Comparison of ENCODE assay signal across 8 mouse cellular contexts in the genomic region with DNA sequence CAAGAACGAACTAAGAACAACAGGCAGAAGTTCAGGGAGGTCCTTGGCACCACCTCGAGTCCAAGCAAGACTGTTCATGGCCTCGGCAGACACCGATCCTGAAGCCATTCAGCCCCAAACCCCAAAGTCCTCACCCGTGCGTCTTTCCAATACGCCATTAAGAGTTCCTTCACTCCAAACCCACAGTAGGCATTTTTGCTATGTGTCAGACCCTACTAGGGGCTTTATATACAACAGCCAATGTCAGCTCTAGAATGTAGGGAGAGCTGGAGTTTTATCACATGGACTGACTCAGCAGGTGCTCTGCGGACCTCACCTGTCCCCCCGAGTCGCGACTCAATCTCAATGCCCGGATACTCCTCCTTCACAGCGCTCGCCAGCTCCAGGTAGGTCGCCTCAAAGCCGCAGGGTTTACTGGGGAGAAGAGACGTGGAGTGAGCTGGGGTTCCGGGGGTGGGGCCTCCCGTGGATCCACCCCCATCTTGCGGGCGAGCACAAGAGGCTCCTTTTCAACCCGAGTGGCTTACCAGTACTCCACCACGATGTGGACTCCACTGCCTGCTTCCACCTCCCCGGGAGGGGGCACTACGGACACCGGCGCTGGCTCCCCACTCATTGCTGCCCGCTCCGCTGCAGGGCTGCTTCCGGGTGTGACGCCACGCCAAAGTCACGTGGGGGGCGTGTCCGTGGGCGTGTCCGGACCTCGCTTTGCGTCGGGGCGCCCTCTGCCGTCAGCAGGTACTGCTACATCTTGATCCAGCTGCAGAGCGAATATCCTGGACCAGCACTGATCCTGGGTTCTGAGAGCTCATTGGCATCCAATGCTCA. TPM values are rescaled to one million over a fixed set of nuclear protein-coding genes. Genes with fewer than 3 reads are reported as not detected.
A peak's percentile ranks its signal among the peaks of the same experiment; 100 is the strongest.
DNase-seq lines count a peak whose midpoint lies in the region; ATAC-seq lines count a peak whose summit lies in the region.

Mien1 (minus strand) TSS at position 661 of the 828 bp plus-strand sequence.

- H3K4me3 ChIP-seq in brown adipose tissue, adult 24 weeks (ENCODE audit: insufficient read depth, low read depth, low read length), result peak within 1 kb of the TSS; percentile 81
- H3K4me3 ChIP-seq in heart, embryonic 14.5 days (ENCODE audit: control insufficient read depth in 1 of 2, insufficient read depth in 1 of 2, low read depth in 1 of 2, low read length in 2 of 2), result peak within 1 kb of the TSS; percentile 73 to 84
- peak within 1 kb of the TSS; percentile 78 for H3K4me3 ChIP-seq in liver, embryonic 13.5 days (replicated peaks)
- peak within 1 kb of the TSS; percentile 79 for H3K4me3 ChIP-seq in stomach, embryonic 16.5 days (replicated peaks; ENCODE audit: low read length)

- ATAC-seq in heart, embryonic 14.5 days (ENCODE audit: insufficient number of reproducible peaks, insufficient read depth, low FRiP score, low read depth), result peak; percentile 85
- ATAC-seq in liver, embryonic 13.5 days (ENCODE audit: low read depth), result peak; percentile 83
- ATAC-seq in stomach, embryonic 16.5 days (ENCODE audit: insufficient read depth, low FRiP score), result peak; percentile 93

- no peaks in the 10 kb centered on the region for H3K27me3 ChIP-seq in heart, embryonic 14.5 days (ENCODE audit: control insufficient read depth, insufficient read depth, low read length)
- no peaks in the 10 kb centered on the region for H3K27me3 ChIP-seq in liver, embryonic 13.5 days
- H3K27me3 ChIP-seq in stomach, embryonic 16.5 days (ENCODE audit: control insufficient read depth, insufficient read depth, low read length), result no peaks in the 10 kb centered on the region

- no peaks in the 10 kb centered on the region for H3K9me3 ChIP-seq in heart, embryonic 14.5 days (ENCODE audit: control insufficient read depth, low read length)
- no peaks in the 10 kb centered on the region for H3K9me3 ChIP-seq in liver, embryonic 13.5 days (replicated peaks)
- no peaks in the 10 kb centered on the region; the same call in 1 of the 2 replicates for H3K9me3 ChIP-seq in stomach, embryonic 16.5 days (replicated peaks; ENCODE audit: control insufficient read depth, low read length)

- peaks cover 4% of the 10 kb centered on the region; the same call in 1 of the 2 replicates for H3K4me1 ChIP-seq in brown adipose tissue, adult 24 weeks (ENCODE audit: control insufficient read depth, insufficient read depth, insufficient read length, low read length)
- H3K4me1 ChIP-seq in heart, embryonic 14.5 days (ENCODE audit: control insufficient read depth in 2 of 2, insufficient read depth in 2 of 2, low read length in 2 of 2), result peaks cover 0 to 7% of the 10 kb centered on the region in 2 experiments; a peak in 1 of 4 replicates
- peaks cover 15% of the 10 kb centered on the region for H3K4me1 ChIP-seq in liver, embryonic 13.5 days (replicated peaks)
- H3K4me1 ChIP-seq in stomach, embryonic 16.5 days (ENCODE audit: control insufficient read depth, insufficient read depth, low read length), result no peaks in the 10 kb centered on the region; the same call in 1 of the 2 replicates

- WGBS in heart, embryonic 14.5 days, result 2% methylated on average over 43 of the region's 43 CpGs
- WGBS in liver, embryonic 13.5 days (ENCODE audit: insufficient replicate concordance), result 2% methylated on average over 43 of the region's 43 CpGs
- WGBS in stomach, embryonic 16.5 days, result 2% methylated on average over 43 of the region's 43 CpGs

- peak within 1 kb of the TSS; percentile 90 for H3K4me2 ChIP-seq in heart, embryonic 14.5 days (ENCODE audit: low read length)
- H3K4me2 ChIP-seq in liver, embryonic 13.5 days, result peak within 1 kb of the TSS; percentile 88
- peak within 1 kb of the TSS; percentile 92 for H3K4me2 ChIP-seq in stomach, embryonic 16.5 days (ENCODE audit: low read depth, low read length)

- DNase-seq in CD4-positive, CD25-positive, alpha-beta regulatory T cell, adult 2 months (ENCODE audit: low read depth, low spot score), result peak; percentile 98
- peak; percentile 83 for DNase-seq in fibroblast of lung, adult 2 months (ENCODE audit: low read depth)
- peak; percentile 97 for DNase-seq in kidney, postnatal 14 days
- DNase-seq in liver, embryonic 13.5 days, result peak; percentile 89
- peak; percentile 99 for DNase-seq in neural tube, embryonic 10.5 days (ENCODE audit: extremely low spot score, low spot score)

- peak within 1 kb of the TSS; percentile 80 for H3K9ac ChIP-seq in heart, embryonic 14.5 days (ENCODE audit: low read length)
- peak within 1 kb of the TSS; percentile 69 for H3K9ac ChIP-seq in liver, embryonic 13.5 days
- H3K9ac ChIP-seq in stomach, embryonic 16.5 days (ENCODE audit: low read length), result peak within 1 kb of the TSS; percentile 79

- 0 out of 2 replicates have a peak within 1 kb of the TSS, but pooled peaks have one; percentile 36 for H3K27ac ChIP-seq in brown adipose tissue, adult 24 weeks (replicated peaks; ENCODE audit: low read depth, low read length)
- H3K27ac ChIP-seq in heart, embryonic 14.5 days (replicated peaks in 1 of 2; ENCODE audit: control insufficient read depth in 1 of 2, insufficient read depth in 1 of 2, low read depth in 2 of 2, low read length in 2 of 2), result peak within 1 kb of the TSS; percentile 42 to 63; a peak in 3 of 4 replicates
- H3K27ac ChIP-seq in liver, embryonic 13.5 days, result peak within 1 kb of the TSS; percentile 72
- H3K27ac ChIP-seq in stomach, embryonic 16.5 days (ENCODE audit: low read length), result peak within 1 kb of the TSS; percentile 85

- peaks cover 41% of the 10 kb centered on the region for H3K36me3 ChIP-seq in heart, embryonic 14.5 days (ENCODE audit: control insufficient read depth, insufficient read depth, low read length)
- H3K36me3 ChIP-seq in liver, embryonic 13.5 days, result 0 out of 2 replicates have a peak, but pooled peaks cover 5% of the 10 kb centered on the region
- H3K36me3 ChIP-seq in stomach, embryonic 16.5 days (ENCODE audit: control insufficient read depth, insufficient read depth, low read length), result peaks cover 9% of the 10 kb centered on the region; the same call in 1 of the 2 replicates

RNA-seq across cellular contexts. Expression of gene Mien1, which starts in this region (rescaled TPM):
- polyA plus RNA-seq in brown adipose tissue, adult 24 weeks (2012; ENCODE audit: insufficient read depth, insufficient read length, missing spikeins), result 98.2 and 141 TPM in 2 replicates
- 120 and 138 TPM in 2 replicates for polyA plus RNA-seq in heart, embryonic 14.5 days (2014; fragmentation: Nextera tagmentation; extraction: Ambion mirVana)
- polyA plus RNA-seq in liver, embryonic 13.5 days (2015; fragmentation: Nextera tagmentation; extraction: Ambion mirVana), result 66.8 and 72.0 TPM in 2 replicates
- polyA plus RNA-seq in stomach, embryonic 16.5 days (2015; fragmentation: Nextera tagmentation; extraction: Ambion mirVana), result 152 and 157 TPM in 2 replicates

Comparison
In these comparisons a context has a peak if more than half of its experiments do, and no peak if none do; other contexts are left out.
1. Peak in every context shown above with its lines: DNase-seq, ATAC-seq, H3K4me3 ChIP-seq and H3K27ac ChIP-seq.